Mouse (Mus musculus) MEL-GATA-1-ER (cell line): Measurements from ENCODE around the gene Acsf3.
A peak's percentile ranks its signal among the peaks of the same experiment; 100 is the strongest.

Experiments
- DNase-seq: peaks from one replicate; pipeline ENCODE4 v3.0.0-alpha.2; 2012; ENCODE audit warnings: low read depth; ENCODE audit errors: extremely low read depth

Gene Acsf3

GRCm38 (mm10) chr8:122761109-122761508 is 14.2 kb upstream of the Acsf3 start:
- DNase-seq: no peak

GRCm38 (mm10) chr8:122762731-122763266 is 12.5 kb upstream of the Acsf3 start:
- DNase-seq: peak; percentile 90

GRCm38 (mm10) chr8:122763267-122763738 is 12.0 kb upstream of the Acsf3 start:
- DNase-seq: no peak

- DNase-seq: no peak
Measured at GRCm38 (mm10) chr8:122764790-122765474, 10.4 kb upstream of the Acsf3 start.

GRCm38 (mm10) chr8:122766189-122766588 is 9.1 kb upstream of the Acsf3 start:
- no peak for DNase-seq

- DNase-seq: no peak
Measured at GRCm38 (mm10) chr8:122766647-122767200, 8.6 kb upstream of the Acsf3 start.

GRCm38 (mm10) chr8:122767229-122767628 is 8.1 kb upstream of the Acsf3 start:
- DNase-seq: no peak

- DNase-seq: no peak
Measured at GRCm38 (mm10) chr8:122769251-122770058, 5.8 kb upstream of the Acsf3 start.

GRCm38 (mm10) chr8:122772431-122773060 is 2.7 kb upstream of the Acsf3 start:
- DNase-seq: no peak

GRCm38 (mm10) chr8:122777701-122778100 is 2.4 kb downstream of the Acsf3 start:
- no peak for DNase-seq

GRCm38 (mm10) chr8:122778703-122779239 is 3.5 kb downstream of the Acsf3 start:
- no peak for DNase-seq

GRCm38 (mm10) chr8:122779255-122779654 is 4.0 kb downstream of the Acsf3 start:
- no peak for DNase-seq

GRCm38 (mm10) chr8:122784756-122785155 is 9.5 kb downstream of the Acsf3 start:
- DNase-seq: no peak

- DNase-seq: no peak
Measured at GRCm38 (mm10) chr8:122789796-122790195, 14.5 kb downstream of the Acsf3 start.

GRCm38 (mm10) chr8:122793375-122794174 is 18.3 kb downstream of the Acsf3 start:
- no peak for DNase-seq

- no peak for DNase-seq
Measured at GRCm38 (mm10) chr8:122794175-122794454, 18.8 kb downstream of the Acsf3 start.

- DNase-seq: no peak
Measured at GRCm38 (mm10) chr8:122803906-122804761, 28.8 kb downstream of the Acsf3 start.

GRCm38 (mm10) chr8:122805349-122805748 is 30.1 kb downstream of the Acsf3 start:
- no peak for DNase-seq

GRCm38 (mm10) chr8:122806956-122807538 is 31.8 kb downstream of the Acsf3 start:
- no peak for DNase-seq
